Mouse (Mus musculus): ENCODE data around the gene Chil5.

- TF ChIP-seq CTCF (IDR thresholded peaks at IDR 0.05; ENCODE audit: extremely low read depth, insufficient read depth, low read length) = no peak
- TF ChIP-seq POLR2A (IDR thresholded peaks at IDR 0.05; ENCODE audit: extremely low read depth, insufficient read depth, low read length) = no peak
Measured at GRCm38 (mm10) chr3:106074824-106075223, 42.2 kb upstream of the Chil5 start.

Measured in cortical plate, adult 2 months (tissue).